Mouse (Mus musculus) megakaryocyte, embryonic 14.5 days (primary cell): ENCODE measurements around the gene Mthfd1l. TPM values are rescaled to one million over a fixed set of nuclear protein-coding genes. Genes with fewer than 3 reads are reported as not detected.
A peak's percentile ranks its signal among the peaks of the same experiment; 100 is the strongest.

Experiments used
- H3K27me3 ChIP-seq: replicated peaks from 2 replicates; pipeline ENCODE3; 2012; ENCODE audit warnings: inconsistent platforms
- H3K36me3 ChIP-seq: replicated peaks from 2 replicates; pipeline ENCODE3; 2012; ENCODE audit warnings: low read length, inconsistent platforms, mixed read lengths
- H3K4me1 ChIP-seq: 2 replicates; pipeline ENCODE4 v1.6.1; 2012; ENCODE audit warnings: inconsistent platforms
- H3K4me3 ChIP-seq: replicated peaks from 2 replicates; pipeline ENCODE3; 2012; ENCODE audit warnings: moderate library complexity, mild to moderate bottlenecking, inconsistent platforms
- H3K9me3 ChIP-seq: 2 replicates; pipeline ENCODE4 v1.6.1; 2012; ENCODE audit warnings: inconsistent platforms
- FLI1 ChIP-seq: IDR thresholded peaks from 2 replicates; pipeline ENCODE4 v1.6.1; 2012; ENCODE audit warnings: low read length, inconsistent platforms, mixed read lengths
- GATA1 ChIP-seq: IDR thresholded peaks from 3 replicates; pipeline ENCODE4 v1.6.1; 2012; ENCODE audit warnings: mixed read lengths, low read length, inconsistent platforms, borderline replicate concordance
- polyA plus RNA-seq: library from polyadenylated mRNA; stranded (reverse); fragments of >175 nt; gene quantifications from 2 replicates; pipeline ENCODE4 v1.2.3, GENCODE M21; 2012; ENCODE audit warnings: low replicate concordance; ENCODE audit not compliant: insufficient read depth

Mthfd1l gene
- polyA plus RNA-seq, 1 experiment = 11.9 TPM

DNA sequence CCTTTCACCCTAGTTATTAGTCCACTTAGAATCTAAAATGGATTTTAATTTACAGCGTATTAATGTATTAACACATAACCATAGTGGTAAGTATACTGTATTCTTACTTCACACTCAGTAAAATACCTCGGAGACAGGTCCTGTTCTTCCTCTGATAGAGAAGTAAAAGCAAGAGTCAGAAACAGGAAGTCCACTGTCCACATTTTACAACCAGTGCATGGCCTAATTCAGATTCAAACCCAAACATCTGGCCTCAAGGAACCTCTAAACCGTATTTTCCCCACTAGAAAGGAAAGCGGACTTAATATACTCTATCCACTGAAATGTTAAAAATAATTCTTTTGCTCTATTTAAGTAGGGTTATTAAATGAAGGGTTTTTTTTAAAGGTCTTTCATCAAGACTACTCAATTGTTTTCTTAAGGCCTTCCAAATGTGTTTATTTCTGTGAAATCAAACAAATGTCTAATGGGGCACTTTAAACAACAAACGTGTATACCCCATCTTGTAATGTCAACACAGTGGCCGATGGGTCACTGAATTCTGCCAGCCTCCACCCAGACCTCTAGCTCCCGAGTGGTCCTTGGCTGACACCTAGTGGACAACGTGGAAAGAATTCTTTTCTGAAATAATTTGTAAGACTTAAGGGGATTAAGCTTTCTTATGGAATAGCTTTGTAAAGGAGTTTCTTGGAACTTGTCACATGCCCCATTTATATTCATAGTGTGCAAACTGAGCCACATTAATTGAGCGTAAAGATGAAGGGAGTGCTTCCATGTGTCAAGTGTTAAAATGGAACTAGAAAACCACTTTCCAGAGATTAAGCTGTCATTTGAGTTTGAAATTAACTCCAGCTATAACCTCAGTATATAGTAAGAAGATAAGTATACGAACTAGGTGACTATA, 29.2 kb upstream of the Mthfd1l start:
- Histone ChIP-seq H3K27me3 (peaks cover 2% of the 10 kb centered on the region), H3K36me3 (no peaks in the 10 kb centered on the region), H3K4me1 (no peaks in the 10 kb centered on the region; the same call in 1 of the 2 replicates), H3K9me3 (no peaks in the 10 kb centered on the region), H3K4me3 (no peak overlapping the region)
- TF ChIP-seq GATA1 (no peak), FLI1 (no peak)

DNA sequence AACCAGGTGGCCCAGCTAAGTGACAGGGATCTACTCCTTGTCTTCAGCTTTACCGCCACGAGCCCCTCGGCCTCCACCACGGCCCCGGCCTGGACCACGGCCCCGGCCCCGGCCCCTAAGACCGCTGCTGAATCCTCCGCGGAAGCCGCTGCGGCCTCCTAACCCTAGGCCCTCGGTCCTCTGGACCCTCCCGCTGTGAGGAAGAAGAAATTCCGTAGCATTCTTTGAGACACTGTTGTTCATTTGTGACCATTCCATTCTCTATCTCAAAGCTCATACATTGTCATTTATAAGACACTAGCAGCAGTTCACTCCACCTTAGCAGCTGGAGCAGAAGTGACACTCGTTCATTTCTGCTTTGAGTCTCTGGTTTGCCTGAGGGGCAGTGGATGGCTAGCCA, 26.0 kb upstream of the Mthfd1l start:
- TF ChIP-seq GATA1 (no peak), FLI1 (no peak)

DNA sequence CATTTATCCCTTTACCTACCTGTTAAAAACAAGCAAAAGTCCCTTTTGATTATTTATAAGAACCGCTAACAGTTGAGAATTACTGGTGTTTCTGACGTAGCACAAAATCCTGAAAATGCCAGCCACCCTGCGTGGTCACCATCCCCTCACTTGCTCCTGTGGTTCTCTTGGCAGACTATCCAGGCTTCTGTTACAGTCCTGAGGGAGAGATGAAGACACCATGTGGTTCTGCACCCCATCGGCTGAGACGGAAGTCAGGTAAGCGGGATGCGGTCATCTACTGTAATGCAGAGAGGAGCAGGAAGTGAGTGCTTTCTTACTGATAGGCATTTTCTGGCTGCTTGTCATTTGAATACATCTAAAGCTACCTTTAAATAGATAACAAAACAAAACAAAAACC, 25.6 kb upstream of the Mthfd1l start:
- Histone ChIP-seq H3K36me3 (no peaks in the 10 kb centered on the region), H3K4me3 (no peak overlapping the region), H3K4me1 (no peaks in the 10 kb centered on the region; the same call in 1 of the 2 replicates), H3K27me3 (peaks cover 2% of the 10 kb centered on the region), H3K9me3 (no peaks in the 10 kb centered on the region)
- TF ChIP-seq GATA1 (no peak), FLI1 (no peak)

More for the DNA sequence above, 26.0 kb upstream of the Mthfd1l start:
- no peaks in the 10 kb centered on the region for H3K9me3 ChIP-seq
- H3K27me3 ChIP-seq = peaks cover 2% of the 10 kb centered on the region
- H3K4me1 ChIP-seq = no peaks in the 10 kb centered on the region; the same call in 1 of the 2 replicates
- H3K36me3 ChIP-seq = no peaks in the 10 kb centered on the region
- H3K4me3 ChIP-seq = no peak overlapping the region

DNA sequence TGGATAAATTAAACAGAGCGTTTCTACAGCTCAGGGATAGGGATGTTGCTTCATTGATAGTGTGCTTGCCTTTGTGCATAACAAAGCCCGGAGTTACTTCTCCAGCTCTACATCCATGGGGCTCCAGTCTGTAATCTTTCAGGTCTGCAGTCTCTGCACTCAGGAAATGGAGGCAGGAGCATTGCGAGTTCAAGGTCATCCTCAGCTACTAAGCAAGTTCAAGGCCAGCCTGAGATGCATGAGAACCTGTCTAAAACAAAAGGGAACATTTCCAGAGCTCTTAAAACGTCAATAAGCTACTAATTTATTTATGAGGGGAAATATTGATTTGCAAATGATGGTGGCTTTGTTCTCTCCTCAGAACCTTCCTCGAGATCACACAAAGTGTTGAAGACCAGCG, 23.6 kb upstream of the Mthfd1l start:
- Histone ChIP-seq H3K9me3 (no peaks in the 10 kb centered on the region), H3K36me3 (no peaks in the 10 kb centered on the region), H3K27me3 (no peaks in the 10 kb centered on the region), H3K4me3 (no peak overlapping the region), H3K4me1 (no peaks in the 10 kb centered on the region)
- no peak for TF ChIP-seq FLI1
- TF ChIP-seq GATA1 = no peak

DNA sequence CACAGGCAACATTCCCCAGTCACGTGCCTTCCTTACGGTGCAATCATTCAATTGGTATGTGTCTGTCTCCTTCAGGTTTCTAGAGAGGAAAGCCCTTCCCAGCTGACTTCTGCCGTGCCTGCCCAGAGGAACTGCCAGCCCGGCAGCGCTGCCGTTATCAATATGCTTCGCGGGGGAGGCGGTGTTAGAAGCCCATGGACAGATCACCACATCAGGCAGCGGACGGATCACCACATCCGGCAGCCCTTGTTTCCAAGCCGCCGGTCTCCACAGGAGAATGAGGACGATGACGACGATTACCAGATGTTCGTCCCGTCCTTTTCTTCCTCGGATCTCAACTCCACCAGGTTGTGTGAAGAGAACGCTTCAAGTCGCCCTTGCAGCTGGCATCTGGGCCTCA, 16.4 kb upstream of the Mthfd1l start:
- H3K27me3 ChIP-seq = no peaks in the 10 kb centered on the region
- H3K9me3 ChIP-seq = peaks cover 10% of the 10 kb centered on the region
- TF ChIP-seq GATA1 = no peak
- no peak for TF ChIP-seq FLI1
- H3K4me1 ChIP-seq = no peaks in the 10 kb centered on the region
- H3K4me3 ChIP-seq = no peak overlapping the region
- no peaks in the 10 kb centered on the region for H3K36me3 ChIP-seq

DNA sequence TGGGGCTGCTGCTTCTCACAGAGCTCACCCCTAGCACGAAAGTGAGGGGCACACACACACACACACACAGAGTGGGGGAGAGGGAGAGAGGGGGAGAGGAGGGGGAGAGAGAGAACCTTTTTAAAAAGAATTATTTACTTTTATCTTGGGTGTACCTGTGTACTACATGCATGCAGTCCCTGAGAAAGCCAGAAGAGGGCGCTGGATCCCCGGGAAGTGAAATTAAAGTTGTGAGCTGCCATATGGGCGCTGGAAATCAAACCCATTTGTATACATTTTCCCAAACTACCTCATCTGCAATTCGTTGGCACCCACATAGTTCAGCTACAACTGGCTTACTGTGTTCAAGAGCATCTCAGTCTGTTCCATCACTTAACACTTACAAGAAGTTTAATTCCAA, 14.3 kb upstream of the Mthfd1l start:
- no peaks in the 10 kb centered on the region for H3K27me3 ChIP-seq
- peaks cover 10% of the 10 kb centered on the region for H3K9me3 ChIP-seq
- no peak for TF ChIP-seq FLI1
- TF ChIP-seq GATA1 = no peak
- H3K4me3 ChIP-seq = no peak overlapping the region
- no peaks in the 10 kb centered on the region for H3K4me1 ChIP-seq
- no peaks in the 10 kb centered on the region for H3K36me3 ChIP-seq

DNA sequence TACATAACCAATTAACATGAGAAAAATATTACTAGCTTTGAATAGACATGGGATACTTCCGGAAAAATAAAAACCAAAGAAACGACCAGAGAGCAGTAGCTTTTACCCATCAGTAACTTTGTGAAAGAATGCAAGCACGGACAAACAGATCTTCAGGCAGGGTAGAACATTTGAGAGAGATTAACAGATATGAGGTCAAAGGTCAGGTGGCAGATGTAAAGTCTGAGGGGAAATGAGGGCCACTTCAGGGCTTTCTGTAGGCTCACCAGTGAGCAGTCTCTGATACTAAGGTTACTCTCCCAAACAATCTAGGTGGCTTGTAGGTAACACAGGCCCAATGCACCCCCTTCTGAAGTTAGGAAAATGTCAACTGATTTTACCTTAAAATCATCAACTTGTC, 3.9 kb upstream of the Mthfd1l start:
- no peaks in the 10 kb centered on the region for H3K27me3 ChIP-seq
- H3K36me3 ChIP-seq = no peaks in the 10 kb centered on the region
- H3K4me1 ChIP-seq = peaks cover 24% of the 10 kb centered on the region
- no peak overlapping the region for H3K4me3 ChIP-seq
- TF ChIP-seq GATA1 (no peak), FLI1 (no peak)
- no peaks in the 10 kb centered on the region for H3K9me3 ChIP-seq

DNA sequence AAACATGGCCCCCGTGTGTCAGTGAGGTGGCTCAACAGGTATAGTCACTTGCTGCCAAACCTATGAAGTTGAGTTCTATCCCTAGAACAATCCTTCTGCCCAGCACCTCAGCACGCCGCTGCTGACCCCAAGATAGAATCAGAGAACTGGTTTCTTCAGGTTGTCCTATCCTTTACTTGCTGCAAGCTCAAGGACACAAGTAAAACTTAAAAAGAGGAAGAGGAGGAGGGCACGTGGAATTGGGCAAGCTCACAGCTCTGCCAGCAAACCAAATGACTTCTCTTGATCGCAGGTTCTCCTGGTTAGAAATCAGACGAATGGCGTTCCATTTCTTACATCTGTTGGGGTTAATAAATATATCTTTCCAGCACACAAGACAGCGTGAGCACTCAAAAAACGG, 681 bp upstream of the Mthfd1l start:
- no peak for TF ChIP-seq FLI1
- no peak for TF ChIP-seq GATA1
- Histone ChIP-seq H3K27me3 (no peaks in the 10 kb centered on the region), H3K4me1 (peaks cover 56% of the 10 kb centered on the region), H3K36me3 (peaks cover 4% of the 10 kb centered on the region), H3K4me3 (peak overlapping the region; percentile 93), H3K9me3 (no peaks in the 10 kb centered on the region)

DNA sequence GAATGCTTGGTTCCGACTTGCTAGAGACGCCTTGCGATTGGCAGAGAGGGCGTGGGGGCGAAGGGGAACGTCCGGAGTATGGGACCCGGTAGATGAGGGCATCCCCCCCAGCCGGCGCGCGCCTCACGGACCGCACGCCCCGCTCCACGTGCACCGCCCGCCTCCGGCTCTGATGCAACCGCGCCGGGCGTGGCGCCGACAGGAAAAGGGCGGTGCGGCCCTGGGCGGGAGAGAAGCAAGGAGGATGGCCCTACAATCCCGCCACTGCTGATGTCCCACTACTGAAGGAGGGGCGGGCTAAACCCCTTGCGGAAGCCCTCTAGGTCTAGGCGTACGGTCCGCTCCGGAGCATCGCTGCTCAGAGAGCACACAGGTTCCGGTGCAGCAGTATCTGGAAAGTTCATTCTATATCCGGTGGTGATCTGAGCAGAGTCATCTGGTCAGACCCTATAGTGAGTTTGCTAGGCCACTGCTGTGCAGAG, 712 bp downstream of the Mthfd1l start:
- H3K4me3 ChIP-seq = peak overlapping the region; percentile 93
- no peak for TF ChIP-seq GATA1
- TF ChIP-seq FLI1 = peak; percentile 68; the same call in 1 of the 2 replicates
- no peaks in the 10 kb centered on the region for H3K9me3 ChIP-seq
- peaks cover 18% of the 10 kb centered on the region for H3K36me3 ChIP-seq
- H3K4me1 ChIP-seq = peaks cover 70% of the 10 kb centered on the region
- H3K27me3 ChIP-seq = no peaks in the 10 kb centered on the region

DNA sequence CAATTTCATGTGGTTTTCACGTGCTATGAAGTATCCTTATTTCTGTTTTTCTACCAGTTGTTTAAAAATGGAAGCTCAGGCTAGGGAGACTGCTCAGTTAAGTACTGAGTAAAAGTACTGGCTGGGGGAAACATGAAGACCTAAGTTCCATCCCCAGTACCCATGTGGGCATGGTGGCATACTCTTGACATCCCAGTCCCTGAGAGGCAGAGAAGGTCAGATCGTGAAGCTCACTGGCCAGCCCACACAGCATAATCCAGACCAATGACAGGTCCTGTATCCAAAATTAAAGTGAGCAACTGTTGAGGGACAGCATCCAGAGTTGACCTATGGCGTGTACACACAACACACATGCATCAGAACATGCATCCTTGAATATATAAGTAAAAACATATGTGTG, 1.5 kb downstream of the Mthfd1l start:
- TF ChIP-seq FLI1 (no peak), GATA1 (no peak)
- Histone ChIP-seq H3K36me3 (peaks cover 25% of the 10 kb centered on the region), H3K4me1 (peaks cover 76% of the 10 kb centered on the region)

DNA sequence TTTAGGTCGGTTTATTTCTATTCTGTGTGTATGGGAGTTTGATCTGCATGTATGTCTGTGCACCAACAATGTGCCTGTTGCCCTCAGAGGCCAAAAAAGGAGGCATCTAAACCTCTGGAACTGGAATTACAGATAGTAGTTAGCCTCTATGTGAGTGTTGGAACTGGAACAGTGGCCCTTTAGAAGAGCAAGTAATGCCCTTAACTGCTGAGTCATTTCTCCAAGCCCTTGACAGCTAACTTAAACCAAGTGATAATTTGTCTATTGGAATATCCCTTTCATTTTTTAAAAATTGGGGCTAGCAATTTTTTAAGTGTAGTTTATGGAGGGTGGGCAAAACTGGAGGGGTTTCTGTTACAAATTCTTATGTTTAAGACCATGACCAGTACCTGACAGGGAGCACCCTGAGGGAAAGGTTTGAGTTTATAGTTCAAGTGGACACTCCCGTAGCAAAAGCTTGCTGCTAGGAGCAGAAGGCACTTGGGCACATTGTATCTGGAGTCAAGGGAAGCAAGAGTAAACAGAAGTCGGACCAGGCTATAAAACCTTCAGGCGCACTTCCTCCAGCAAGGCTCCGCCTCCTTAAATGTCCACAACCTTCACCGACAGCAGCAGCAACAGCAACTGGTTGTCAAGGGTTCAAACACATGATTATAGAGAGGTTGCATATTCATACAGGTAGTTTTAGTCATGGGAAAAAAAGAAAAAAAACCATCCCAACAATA, 3.1 kb downstream of the Mthfd1l start:
- peak overlapping the region; percentile 79 for H3K4me3 ChIP-seq
- H3K36me3 ChIP-seq = peaks cover 42% of the 10 kb centered on the region
- TF ChIP-seq GATA1 = no peak
- TF ChIP-seq FLI1 = no peak
- H3K27me3 ChIP-seq = no peaks in the 10 kb centered on the region
- H3K4me1 ChIP-seq = peaks cover 83% of the 10 kb centered on the region
- no peaks in the 10 kb centered on the region; the same call in 1 of the 2 replicates for H3K9me3 ChIP-seq

More for the DNA sequence above, 1.5 kb downstream of the Mthfd1l start:
- H3K27me3 ChIP-seq = no peaks in the 10 kb centered on the region
- peak overlapping the region; percentile 93 for H3K4me3 ChIP-seq
- no peaks in the 10 kb centered on the region; the same call in 1 of the 2 replicates for H3K9me3 ChIP-seq
